Mouse (Mus musculus) heart, embryonic 13.5 days (tissue): ENCODE measurements around the gene Med26. TPM values are rescaled to one million over a fixed set of nuclear protein-coding genes. Genes with fewer than 3 reads are reported as not detected.

Experiments
- ATAC-seq: fragments of 200-750 bp; cut with Nextera tagmentation; 2 replicates; pipeline ENCODE4 v1.8.0; 2017; ENCODE audit warnings: moderate TSS enrichment; ENCODE audit not compliant: insufficient number of reproducible peaks, low FRiP score, low TSS enrichment; ENCODE audit errors: extremely low read depth
- H3K27ac ChIP-seq: fragments of 300-500 bp; sonication (generic); replicated peaks from 2 replicates; pipeline ENCODE4 v1.5.1; 2015; ENCODE audit warnings: moderate library complexity, mild to moderate bottlenecking, inconsistent platforms
- H3K27me3 ChIP-seq: fragments of 300-500 bp; sonication (generic); replicated peaks from 2 replicates; pipeline ENCODE4 v1.6.1; 2015; ENCODE audit warnings: mild to moderate bottlenecking, inconsistent platforms
- H3K36me3 ChIP-seq: fragments of 300-500 bp; sonication (generic); 2 replicates; pipeline ENCODE4 v1.6.1; 2015; ENCODE audit warnings: mild to moderate bottlenecking, inconsistent platforms
- H3K4me1 ChIP-seq: fragments of 300-500 bp; sonication (generic); 2 replicates; pipeline ENCODE4 v1.6.1; 2015; ENCODE audit warnings: inconsistent platforms
- H3K4me2 ChIP-seq: fragments of 300-500 bp; sonication (generic); 2 replicates; pipeline ENCODE4 v1.6.1; 2015; ENCODE audit warnings: inconsistent platforms, mild to moderate bottlenecking, moderate library complexity
- H3K4me3 ChIP-seq: fragments of 300-500 bp; sonication (generic); 2 replicates; pipeline ENCODE4 v1.5.1; 2015; ENCODE audit warnings: moderate library complexity, mild to moderate bottlenecking, inconsistent platforms
- H3K9ac ChIP-seq: fragments of 300-500 bp; sonication (generic); 2 replicates; pipeline ENCODE4 v1.6.1; 2015; ENCODE audit warnings: inconsistent platforms, mild to moderate bottlenecking, moderate library complexity
- H3K9me3 ChIP-seq: fragments of 300-500 bp; sonication (generic); 2 replicates; pipeline ENCODE4 v1.6.1; 2016; ENCODE audit warnings: inconsistent platforms
- WGBS: fragments of 180-500 bp; shearing (Covaris S2); methylation state at CpG from one replicate; pipeline ENCODE4 v1.1.7; 2015; ENCODE audit warnings: mixed read lengths; 5-methylcytosine and 5-hydroxymethylcytosine counted together
- polyA plus RNA-seq: library from polyadenylated mRNA; unstranded; fragments of >200 nt; fragmentation: Nextera tagmentation; extraction: Ambion mirVana; gene quantifications from 2 replicates; pipeline ENCODE4 v1.2.1, GENCODE M21; 2015

Gene Med26
- polyA plus RNA-seq, 1 experiment from 2014 or later, result 9.1 TPM

DNA sequence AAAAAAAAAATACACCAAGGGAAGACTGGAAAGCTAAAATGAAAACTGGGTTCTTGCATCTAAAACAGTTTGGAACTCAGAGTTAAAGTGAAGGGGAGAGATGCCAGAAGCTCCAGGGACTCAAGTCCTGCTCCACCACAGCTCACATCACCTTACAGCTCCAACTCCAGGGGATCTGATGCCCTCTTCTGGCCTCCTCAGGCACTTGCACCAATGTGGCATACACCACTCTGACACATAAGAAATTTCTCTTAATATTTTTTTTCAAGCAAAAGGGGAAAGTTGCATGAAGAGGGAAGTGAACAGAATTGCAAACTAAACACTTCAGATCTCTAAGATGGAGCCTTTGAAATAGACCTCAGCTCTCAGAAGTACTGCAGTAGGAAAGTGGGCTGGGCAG, 8.8 kb downstream of the Med26 start:
- Histone ChIP-seq H3K4me3 (no peak overlapping the region), H3K4me1 (peaks cover 9% of the 10 kb centered on the region), H3K4me2 (no peak overlapping the region), H3K9ac (no peak overlapping the region), H3K36me3 (peaks cover 10% of the 10 kb centered on the region), H3K27me3 (no peaks in the 10 kb centered on the region), H3K27ac (no peak overlapping the region), H3K9me3 (no peaks in the 10 kb centered on the region)
- no peak for ATAC-seq

DNA sequence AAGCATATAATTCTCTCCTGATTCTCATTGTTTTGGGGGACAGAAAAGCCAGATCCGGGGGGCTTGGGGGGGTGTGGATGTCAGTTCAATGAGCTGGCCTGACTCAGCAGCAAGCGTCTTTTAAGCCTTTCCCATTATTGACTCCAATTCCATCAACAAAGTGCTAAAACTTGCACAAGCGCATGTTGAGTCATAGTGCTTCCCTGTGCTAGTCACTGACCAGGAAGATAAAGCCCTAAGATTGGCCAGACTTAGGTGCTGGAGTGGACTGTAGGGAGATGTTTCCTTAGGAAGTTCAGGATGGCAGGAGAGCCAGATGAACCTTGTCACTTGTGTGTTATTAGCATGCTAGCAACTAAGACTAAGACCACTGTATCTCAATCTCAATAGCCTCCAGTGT, 13.2 kb downstream of the Med26 start:
- no peak overlapping the region for H3K9ac ChIP-seq
- peaks cover 20% of the 10 kb centered on the region for H3K4me1 ChIP-seq
- H3K27me3 ChIP-seq, result no peaks in the 10 kb centered on the region
- H3K4me2 ChIP-seq, result no peak overlapping the region
- H3K4me3 ChIP-seq, result no peak overlapping the region
- no peak overlapping the region for H3K27ac ChIP-seq
- no peak for ATAC-seq
- H3K9me3 ChIP-seq, result no peaks in the 10 kb centered on the region
- H3K36me3 ChIP-seq, result 0 out of 2 replicates have a peak, but pooled peaks cover 5% of the 10 kb centered on the region
- 92% methylated on average over 3 of the region's 3 CpGs for WGBS

DNA sequence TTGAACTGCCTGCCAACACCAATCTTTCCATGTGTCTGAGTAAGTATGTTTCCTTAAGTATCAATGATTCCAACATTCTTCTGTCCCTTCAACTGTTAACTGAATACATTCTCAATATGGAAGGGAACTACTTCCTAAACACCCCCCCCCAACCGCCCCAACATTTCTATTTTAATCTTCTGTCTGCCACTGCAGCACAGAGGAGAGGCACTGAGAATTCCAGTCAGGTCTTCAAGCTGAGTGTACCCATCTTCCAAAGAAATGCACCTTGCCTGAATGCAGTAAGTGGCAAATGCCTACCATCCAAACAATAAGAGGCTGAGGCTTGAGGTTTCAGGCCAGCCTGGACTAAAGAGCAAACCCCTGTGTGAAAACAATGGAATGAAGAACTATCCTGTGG, 16.0 kb downstream of the Med26 start:
- no peak overlapping the region for H3K27ac ChIP-seq
- no peaks in the 10 kb centered on the region for H3K27me3 ChIP-seq
- no peak for ATAC-seq
- H3K4me3 ChIP-seq, result no peak overlapping the region
- H3K36me3 ChIP-seq, result peaks cover 6% of the 10 kb centered on the region; the same call in 1 of the 2 replicates
- H3K4me2 ChIP-seq, result no peak overlapping the region
- WGBS, result 74% methylated on average over 1 of the region's 1 CpGs
- peaks cover 22% of the 10 kb centered on the region for H3K4me1 ChIP-seq
- H3K9ac ChIP-seq, result no peak overlapping the region
- no peaks in the 10 kb centered on the region for H3K9me3 ChIP-seq

DNA sequence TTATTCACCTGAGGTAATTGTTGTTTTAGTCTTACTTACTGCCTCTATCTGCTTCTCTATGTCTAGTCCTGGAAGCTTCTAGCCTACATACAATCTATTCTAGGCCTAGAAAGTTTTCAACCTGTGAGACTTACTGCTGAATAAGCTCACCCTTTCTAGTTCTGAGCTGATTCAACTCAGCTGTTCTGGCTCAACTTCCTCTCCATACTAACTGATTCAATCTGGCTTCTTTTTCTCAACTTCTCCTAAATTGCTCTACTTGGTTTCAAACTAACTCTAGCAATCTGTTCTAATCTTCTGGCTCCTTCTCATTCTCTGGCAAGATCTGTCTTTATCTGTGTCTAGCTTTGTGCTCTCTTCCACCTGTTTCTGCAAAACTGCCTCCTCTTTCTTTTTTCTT, 26.2 kb downstream of the Med26 start:
- H3K9me3 ChIP-seq, result no peaks in the 10 kb centered on the region
- H3K9ac ChIP-seq, result no peak overlapping the region
- H3K4me1 ChIP-seq, result peaks cover 35% of the 10 kb centered on the region
- H3K27ac ChIP-seq, result no peak overlapping the region
- no peaks in the 10 kb centered on the region for H3K27me3 ChIP-seq
- peaks cover 12% of the 10 kb centered on the region for H3K36me3 ChIP-seq
- no peak overlapping the region for H3K4me3 ChIP-seq
- no peak overlapping the region for H3K4me2 ChIP-seq
- ATAC-seq, result no peak

DNA sequence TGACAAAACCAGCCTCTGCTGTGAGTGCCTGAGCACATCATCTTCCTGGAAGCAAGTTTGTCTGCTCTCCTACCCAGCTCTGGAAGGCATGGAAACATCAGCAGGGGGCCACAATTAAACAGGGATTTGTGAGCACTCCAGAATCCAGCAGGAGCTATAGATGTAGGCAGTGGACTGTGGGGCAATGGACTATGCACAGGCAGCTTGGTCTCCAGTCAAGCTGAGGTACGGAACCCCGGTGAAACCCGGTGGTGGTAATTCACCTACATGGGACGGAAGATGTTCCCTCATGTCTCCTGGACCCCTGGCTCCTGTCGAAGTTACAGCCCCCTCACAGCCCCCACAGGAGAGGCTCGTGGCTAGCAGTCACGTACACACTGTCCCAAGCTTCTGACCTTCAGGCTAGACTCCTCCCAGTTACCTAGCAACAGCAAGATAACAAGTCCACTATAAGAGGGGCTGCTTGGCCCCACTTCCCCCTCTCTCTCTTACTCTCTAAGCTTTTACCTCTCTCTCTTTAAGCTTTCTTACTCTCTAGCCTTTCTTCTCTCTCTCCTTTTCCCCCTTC, 30.6 kb downstream of the Med26 start:
- no peaks in the 10 kb centered on the region for H3K9me3 ChIP-seq
- whole genome bisulfite sequencing, result 44% methylated on average over 7 of the region's 7 CpGs
- H3K27ac ChIP-seq, result peak overlapping the region; percentile 78
- H3K4me2 ChIP-seq, result peak overlapping the region; percentile 46
- H3K4me1 ChIP-seq, result peaks cover 48% of the 10 kb centered on the region
- ATAC-seq, result no peak
- no peak overlapping the region for H3K9ac ChIP-seq
- H3K36me3 ChIP-seq, result peaks cover 2% of the 10 kb centered on the region; the same call in 1 of the 2 replicates
- no peak overlapping the region for H3K4me3 ChIP-seq
- H3K27me3 ChIP-seq, result no peaks in the 10 kb centered on the region

DNA sequence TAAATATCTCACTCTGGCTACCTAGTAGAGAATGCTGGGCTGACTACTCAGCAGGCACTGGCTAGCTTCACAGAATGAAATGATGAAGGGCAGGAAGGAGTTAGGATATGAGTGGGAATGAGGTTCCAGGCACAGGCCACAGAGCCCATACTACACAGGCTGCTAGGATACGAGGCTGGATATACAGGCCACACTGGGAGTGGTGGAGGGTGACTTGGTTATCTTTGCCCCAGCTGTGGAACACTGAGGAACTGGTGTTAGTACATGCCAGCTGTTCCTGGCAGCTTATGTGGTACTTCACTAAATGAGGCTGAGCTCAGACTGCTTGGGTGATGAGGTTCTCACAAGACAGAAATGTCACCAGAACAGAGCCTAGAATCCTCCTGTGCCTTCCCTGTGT, 34.9 kb downstream of the Med26 start:
- Histone ChIP-seq H3K4me3 (no peak overlapping the region), H3K4me2 (no peak overlapping the region), H3K36me3 (peaks cover 2% of the 10 kb centered on the region; the same call in 1 of the 2 replicates), H3K9ac (peak overlapping the region; percentile 37; the same call in 1 of the 2 replicates), H3K9me3 (no peaks in the 10 kb centered on the region), H3K27me3 (no peaks in the 10 kb centered on the region), H3K27ac (peak overlapping the region; percentile 71), H3K4me1 (peaks cover 42% of the 10 kb centered on the region)
- ATAC-seq, result no peak
- 55% methylated on average over 1 of the region's 1 CpGs for WGBS

DNA sequence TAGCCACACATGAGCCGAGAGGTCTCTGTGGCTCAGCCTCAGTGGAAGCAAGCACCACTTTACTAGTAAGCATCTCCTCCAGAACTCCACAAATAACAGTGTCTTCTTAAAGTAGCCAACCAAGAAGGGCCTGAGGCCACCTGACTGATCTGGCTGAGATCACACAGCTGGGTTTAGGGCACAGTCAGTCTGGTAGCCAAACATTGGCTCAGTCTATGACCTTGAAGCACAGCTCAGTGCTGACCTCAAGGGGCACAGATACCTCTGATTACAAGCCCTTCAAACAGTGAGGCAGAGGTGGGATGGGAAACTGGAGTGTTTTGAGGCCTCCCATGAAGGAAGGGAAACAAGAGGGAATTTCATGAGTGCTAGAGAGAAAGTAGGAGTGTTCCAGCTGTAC, 35.4 kb downstream of the Med26 start:
- Histone ChIP-seq H3K27me3 (no peaks in the 10 kb centered on the region), H3K9me3 (no peaks in the 10 kb centered on the region), H3K9ac (peak overlapping the region; percentile 37), H3K36me3 (peaks cover 2% of the 10 kb centered on the region; the same call in 1 of the 2 replicates), H3K4me3 (no peak overlapping the region), H3K27ac (peak overlapping the region; percentile 71), H3K4me2 (no peak overlapping the region), H3K4me1 (peaks cover 42% of the 10 kb centered on the region)
- ATAC-seq, result no peak
- 86% methylated on average over 1 of the region's 1 CpGs for WGBS

DNA sequence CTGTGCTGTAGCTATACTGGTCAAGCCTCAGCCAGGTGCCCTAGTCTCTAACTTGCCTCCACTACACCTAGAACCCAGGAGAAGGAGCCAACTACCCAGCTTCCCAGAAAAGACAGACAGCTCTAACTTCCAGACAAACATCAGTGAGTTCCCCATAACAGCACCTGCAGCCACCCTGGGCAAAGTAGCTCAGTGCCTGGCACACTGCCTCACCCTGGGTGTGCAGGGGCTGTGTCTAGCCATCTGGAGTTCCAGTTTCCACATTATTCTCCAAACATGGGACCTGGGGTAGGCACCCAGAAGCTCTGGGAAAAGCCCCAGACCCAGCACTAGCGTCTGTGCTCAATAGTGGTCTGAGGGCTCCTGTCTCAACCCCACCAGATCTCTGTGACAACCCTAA, 40.6 kb downstream of the Med26 start:
- 61% methylated on average over 1 of the region's 1 CpGs for WGBS
- Histone ChIP-seq H3K36me3 (peaks cover 3% of the 10 kb centered on the region), H3K27me3 (no peaks in the 10 kb centered on the region), H3K4me1 (peaks cover 68% of the 10 kb centered on the region), H3K4me2 (no peak overlapping the region), H3K4me3 (no peak overlapping the region), H3K9ac (no peak overlapping the region), H3K9me3 (no peaks in the 10 kb centered on the region), H3K27ac (no peak overlapping the region)
- ATAC-seq, result no peak

DNA sequence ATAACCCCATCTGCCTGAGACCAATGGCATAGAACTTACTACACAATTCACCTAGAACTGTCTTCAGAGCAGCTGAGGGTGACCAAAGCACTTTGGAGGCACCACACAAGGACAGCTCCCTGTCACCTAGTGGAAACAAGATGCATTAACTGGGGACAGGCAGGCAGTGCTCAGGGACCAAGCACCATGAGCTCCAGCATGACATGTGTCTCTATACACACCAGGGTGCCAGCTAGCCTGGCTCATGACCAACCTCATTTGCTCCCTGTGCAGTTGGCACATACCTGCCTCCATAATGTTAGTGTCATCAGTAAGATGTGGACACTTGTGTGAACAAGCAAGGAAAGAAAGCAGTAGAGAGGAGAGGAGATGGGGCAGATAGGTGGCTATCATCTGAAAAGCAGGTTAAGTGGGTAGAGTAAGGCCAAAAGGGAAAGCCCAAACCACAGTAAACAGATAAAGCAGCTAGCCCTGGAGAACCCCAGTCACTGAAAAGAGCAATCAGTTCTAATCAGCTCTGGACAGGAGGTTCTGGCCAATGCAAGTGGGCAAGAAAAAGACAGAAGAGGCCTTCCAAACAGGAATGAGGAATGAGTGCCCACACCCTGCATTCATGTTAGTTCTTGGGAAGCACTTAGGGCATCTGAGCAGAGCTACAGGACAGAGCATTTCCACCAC, 43.3 kb downstream of the Med26 start:
- no peak for ATAC-seq
- Histone ChIP-seq H3K36me3 (peaks cover 4% of the 10 kb centered on the region), H3K4me2 (no peak overlapping the region), H3K4me1 (peaks cover 73% of the 10 kb centered on the region), H3K9me3 (no peaks in the 10 kb centered on the region), H3K4me3 (no peak overlapping the region), H3K9ac (no peak overlapping the region), H3K27ac (no peak overlapping the region), H3K27me3 (no peaks in the 10 kb centered on the region)

DNA sequence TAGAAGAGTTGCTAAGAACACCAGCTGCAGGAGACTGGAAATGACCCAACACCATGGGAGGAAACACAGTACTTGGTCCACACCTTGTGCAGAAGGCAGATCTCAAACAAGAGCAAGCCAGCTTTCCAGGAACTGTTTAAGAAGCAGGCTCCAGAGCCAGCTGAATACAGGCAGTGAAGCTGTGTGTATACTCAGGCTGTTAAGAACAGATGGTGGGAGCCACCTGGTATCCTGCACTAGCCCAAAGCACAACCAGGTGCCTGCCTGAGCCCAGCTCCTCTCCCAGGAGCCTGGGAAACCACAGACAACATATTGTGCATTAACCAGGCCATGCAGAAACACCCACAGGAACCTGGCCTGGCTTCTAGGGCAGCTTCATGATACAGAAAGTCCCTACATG, 43.9 kb downstream of the Med26 start:
- Histone ChIP-seq H3K9me3 (no peaks in the 10 kb centered on the region), H3K36me3 (peaks cover 8% of the 10 kb centered on the region), H3K4me3 (no peak overlapping the region), H3K27me3 (no peaks in the 10 kb centered on the region), H3K27ac (no peak overlapping the region), H3K4me2 (no peak overlapping the region), H3K9ac (no peak overlapping the region), H3K4me1 (peaks cover 79% of the 10 kb centered on the region)
- ATAC-seq, result no peak

DNA sequence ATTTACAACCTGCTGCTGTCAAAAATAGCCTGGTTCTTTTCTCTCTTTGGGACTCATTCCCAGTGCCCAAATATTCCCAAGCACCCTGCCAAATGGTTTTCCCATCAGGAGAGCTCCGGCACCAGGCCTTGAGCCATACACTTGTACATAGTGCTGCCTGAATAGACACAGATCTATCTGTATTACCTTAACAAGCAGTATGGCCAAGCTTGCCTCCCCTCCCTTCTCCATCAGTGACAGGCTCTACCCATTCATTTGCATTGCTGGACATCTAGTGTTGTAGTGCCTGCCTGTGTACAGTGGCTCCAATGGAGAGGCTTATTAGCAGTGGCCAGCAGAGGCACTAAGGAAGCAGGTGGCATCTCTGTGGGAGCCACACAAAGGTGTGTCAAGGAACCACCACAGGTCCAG, 47.5 kb downstream of the Med26 start:
- WGBS, result 78% methylated on average over 1 of the region's 1 CpGs
- Histone ChIP-seq H3K27me3 (no peaks in the 10 kb centered on the region), H3K4me3 (no peak overlapping the region), H3K9ac (no peak overlapping the region), H3K4me1 (peaks cover 61% of the 10 kb centered on the region), H3K4me2 (no peak overlapping the region), H3K27ac (peak overlapping the region; percentile 80; the same call in 1 of the 2 replicates), H3K9me3 (no peaks in the 10 kb centered on the region), H3K36me3 (peaks cover 25% of the 10 kb centered on the region)
- ATAC-seq, result no peak
